Mouse (Mus musculus) forebrain, embryonic 13.5 days (tissue): ENCODE measurements around the gene Cerkl. TPM values are rescaled to one million over a fixed set of nuclear protein-coding genes. Genes with fewer than 3 reads are reported as not detected.

Source experiments
- ATAC-seq: fragments of 200-750 bp; cut with Nextera tagmentation; 2 replicates; pipeline ENCODE4 v1.8.0; 2017
- H3K27ac ChIP-seq: fragments of 300-500 bp; sonication (generic); 2 replicates; pipeline ENCODE4 v1.5.1; 2015; ENCODE audit warnings: inconsistent platforms, mild to moderate bottlenecking, moderate library complexity
- H3K27me3 ChIP-seq: fragments of 300-500 bp; sonication (generic); 2 replicates; pipeline ENCODE4 v1.6.1; 2015; ENCODE audit warnings: mild to moderate bottlenecking, inconsistent platforms
- H3K36me3 ChIP-seq: fragments of 300-500 bp; sonication (generic); 2 replicates; pipeline ENCODE4 v1.6.1; 2015; ENCODE audit warnings: mild to moderate bottlenecking, inconsistent platforms; ENCODE audit not compliant: poor library complexity, severe bottlenecking
- H3K4me1 ChIP-seq: fragments of 300-500 bp; sonication (generic); 2 replicates; pipeline ENCODE4 v1.6.1; 2015; ENCODE audit warnings: inconsistent platforms
- H3K4me2 ChIP-seq: fragments of 300-500 bp; sonication (generic); 2 replicates; pipeline ENCODE4 v1.6.1; 2015; ENCODE audit warnings: inconsistent platforms, mild to moderate bottlenecking, moderate library complexity
- H3K4me3 ChIP-seq: fragments of 300-500 bp; sonication (generic); 2 replicates; pipeline ENCODE4 v1.5.1; 2015; ENCODE audit warnings: mild to moderate bottlenecking, inconsistent platforms
- H3K9ac ChIP-seq: fragments of 300-500 bp; sonication (generic); 2 replicates; pipeline ENCODE4 v1.6.1; 2015; ENCODE audit warnings: mild to moderate bottlenecking, inconsistent platforms
- H3K9me3 ChIP-seq: fragments of 300-500 bp; sonication (generic); replicated peaks from 2 replicates; pipeline ENCODE4 v1.6.1; 2016; ENCODE audit warnings: inconsistent platforms
- WGBS: fragments of 180-500 bp; shearing (Covaris S2); methylation state at CpG from one replicate; pipeline ENCODE4 v1.1.7; 2015; 5-methylcytosine and 5-hydroxymethylcytosine counted together
- polyA plus RNA-seq: library from polyadenylated mRNA; unstranded; fragments of >200 nt; fragmentation: Nextera tagmentation; extraction: Ambion mirVana; gene quantifications from 2 replicates; pipeline ENCODE4 v1.2.1, GENCODE M21; 2015

The Cerkl gene
- 1.7 and 2.4 TPM in 2 replicates for polyA plus RNA-seq

- ATAC-seq, result peak; percentile 89
- peak within 1 kb of the TSS; percentile 71 for H3K4me2 ChIP-seq
- under 1% methylated on average over 42 of the region's 42 CpGs for WGBS
- H3K4me3 ChIP-seq, result peak within 1 kb of the TSS; percentile 48
- peaks cover 52% of the 10 kb centered on the region for H3K4me1 ChIP-seq
- peak within 1 kb of the TSS; percentile 67 for H3K9ac ChIP-seq
- H3K27me3 ChIP-seq, result peaks cover 76% of the 10 kb centered on the region
- peak within 1 kb of the TSS; percentile 80 for H3K27ac ChIP-seq
- H3K9me3 ChIP-seq, result no peaks in the 10 kb centered on the region
- no peaks in the 10 kb centered on the region for H3K36me3 ChIP-seq
Measured at GRCm38 (mm10) chr2:79456575-79457349, at the start of gene Cerkl, which contains the start of gene Neurod1. Gene Cerkl (minus strand): TSS chr2:79456785. Gene Neurod1 (minus strand): TSS chr2:79456751.

- H3K36me3 ChIP-seq, result no peaks in the 10 kb centered on the region
- ATAC-seq, result peak; percentile 94
- 23% methylated on average over 10 of the region's 10 CpGs for WGBS
Measured at GRCm38 (mm10) chr2:79498990-79499755, 42.6 kb upstream of the Cerkl start.

GRCm38 (mm10) chr2:79485127-79485526 lies 28.5 kb upstream of the Cerkl start:
- no peak overlapping the region for H3K4me3 ChIP-seq
- H3K36me3 ChIP-seq, result no peaks in the 10 kb centered on the region
- H3K9me3 ChIP-seq, result no peaks in the 10 kb centered on the region
- no peaks in the 10 kb centered on the region for H3K27me3 ChIP-seq
- ATAC-seq, result no peak
- H3K4me2 ChIP-seq, result no peak overlapping the region
- no peaks in the 10 kb centered on the region for H3K4me1 ChIP-seq
- WGBS, result 68% methylated on average over 3 of the region's 3 CpGs
- H3K27ac ChIP-seq, result no peak overlapping the region
- no peak overlapping the region for H3K9ac ChIP-seq

More at GRCm38 (mm10) chr2:79498990-79499755, 42.6 kb upstream of the Cerkl start:
- Histone ChIP-seq H3K4me2 (no peak overlapping the region), H3K4me3 (no peak overlapping the region), H3K27me3 (no peaks in the 10 kb centered on the region), H3K9ac (no peak overlapping the region; the same call in 1 of the 2 replicates), H3K4me1 (no peaks in the 10 kb centered on the region), H3K27ac (no peak overlapping the region), H3K9me3 (no peaks in the 10 kb centered on the region)

GRCm38 (mm10) chr2:79482511-79482910 lies 25.9 kb upstream of the Cerkl start:
- H3K36me3 ChIP-seq, result no peaks in the 10 kb centered on the region
- H3K9me3 ChIP-seq, result no peaks in the 10 kb centered on the region
- no peak overlapping the region for H3K9ac ChIP-seq
- no peak overlapping the region for H3K4me2 ChIP-seq
- no peaks in the 10 kb centered on the region for H3K27me3 ChIP-seq
- ATAC-seq, result no peak
- WGBS, result 97% methylated on average over 2 of the region's 2 CpGs
- H3K4me3 ChIP-seq, result no peak overlapping the region
- H3K4me1 ChIP-seq, result no peaks in the 10 kb centered on the region
- no peak overlapping the region for H3K27ac ChIP-seq

- 82% methylated on average over 4 of the region's 4 CpGs for WGBS
- no peak for ATAC-seq
- H3K27me3 ChIP-seq, result peaks cover 59% of the 10 kb centered on the region
- H3K4me1 ChIP-seq, result peaks cover 26% of the 10 kb centered on the region
- no peak overlapping the region for H3K4me3 ChIP-seq
- no peaks in the 10 kb centered on the region for H3K9me3 ChIP-seq
- H3K4me2 ChIP-seq, result no peak overlapping the region
- no peaks in the 10 kb centered on the region for H3K36me3 ChIP-seq
- no peak overlapping the region for H3K9ac ChIP-seq
- H3K27ac ChIP-seq, result no peak overlapping the region
Measured at GRCm38 (mm10) chr2:79462411-79462810, 5.8 kb upstream of the Cerkl start.

- ATAC-seq, result no peak
- Histone ChIP-seq H3K4me2 (no peak overlapping the region), H3K27me3 (peaks cover 64% of the 10 kb centered on the region), H3K27ac (no peak overlapping the region), H3K36me3 (no peaks in the 10 kb centered on the region), H3K4me3 (no peak overlapping the region), H3K9me3 (no peaks in the 10 kb centered on the region), H3K9ac (no peak overlapping the region), H3K4me1 (peaks cover 32% of the 10 kb centered on the region)
- WGBS, result 53% methylated on average over 2 of the region's 2 CpGs
Measured at GRCm38 (mm10) chr2:79461861-79462260, 5.3 kb upstream of the Cerkl start.

GRCm38 (mm10) chr2:79460586-79460985 lies 4.0 kb upstream of the Cerkl start:
- 2% methylated on average over 2 of the region's 2 CpGs for WGBS
- no peaks in the 10 kb centered on the region for H3K9me3 ChIP-seq
- H3K4me1 ChIP-seq, result peaks cover 41% of the 10 kb centered on the region
- H3K27ac ChIP-seq, result peak overlapping the region; percentile 88
- no peak for ATAC-seq
- H3K36me3 ChIP-seq, result no peaks in the 10 kb centered on the region
- H3K27me3 ChIP-seq, result peaks cover 74% of the 10 kb centered on the region
- no peak overlapping the region for H3K4me3 ChIP-seq
- H3K9ac ChIP-seq, result no peak overlapping the region
- H3K4me2 ChIP-seq, result no peak overlapping the region

GRCm38 (mm10) chr2:79460107-79460506 lies 3.5 kb upstream of the Cerkl start:
- Histone ChIP-seq H3K9ac (no peak overlapping the region; the same call in 1 of the 2 replicates), H3K36me3 (no peaks in the 10 kb centered on the region), H3K4me1 (peaks cover 44% of the 10 kb centered on the region), H3K27ac (peak overlapping the region; percentile 88), H3K9me3 (no peaks in the 10 kb centered on the region), H3K4me3 (peak overlapping the region; percentile 23; the same call in 1 of the 2 replicates), H3K4me2 (peak overlapping the region; percentile 55), H3K27me3 (peaks cover 79% of the 10 kb centered on the region)
- 4% methylated on average over 14 of the region's 14 CpGs for WGBS
- ATAC-seq, result peak; percentile 25; the same call in 1 of the 2 replicates

GRCm38 (mm10) chr2:79459061-79460045 lies 2.8 kb upstream of the Cerkl start:
- H3K4me2 ChIP-seq, result peak overlapping the region; percentile 55
- H3K27me3 ChIP-seq, result peaks cover 86% of the 10 kb centered on the region
- no peak for ATAC-seq
- H3K27ac ChIP-seq, result peak overlapping the region; percentile 88
- H3K4me3 ChIP-seq, result peak overlapping the region; percentile 23
- peak overlapping the region; percentile 51 for H3K9ac ChIP-seq
- under 1% methylated on average over 44 of the region's 44 CpGs for whole genome bisulfite sequencing
- no peaks in the 10 kb centered on the region for H3K9me3 ChIP-seq
- peaks cover 47% of the 10 kb centered on the region for H3K4me1 ChIP-seq
- H3K36me3 ChIP-seq, result no peaks in the 10 kb centered on the region

- WGBS, result 12% methylated on average over 3 of the region's 3 CpGs
- Histone ChIP-seq H3K9me3 (no peaks in the 10 kb centered on the region), H3K36me3 (no peaks in the 10 kb centered on the region), H3K27ac (no peak overlapping the region), H3K4me3 (no peak overlapping the region), H3K4me2 (no peak overlapping the region), H3K9ac (no peak overlapping the region), H3K4me1 (peaks cover 55% of the 10 kb centered on the region), H3K27me3 (peaks cover 84% of the 10 kb centered on the region)
- ATAC-seq, result no peak
Measured at GRCm38 (mm10) chr2:79457932-79458331, 1.3 kb upstream of the Cerkl start.

- WGBS, result 58% methylated on average over 3 of the region's 3 CpGs
- ATAC-seq, result no peak
- no peak overlapping the region for H3K9ac ChIP-seq
- H3K4me2 ChIP-seq, result 0 out of 2 replicates have a peak overlapping the region, but pooled peaks have one; percentile 71
- H3K4me1 ChIP-seq, result peaks cover 55% of the 10 kb centered on the region
- no peaks in the 10 kb centered on the region for H3K36me3 ChIP-seq
- H3K27ac ChIP-seq, result 0 out of 2 replicates have a peak overlapping the region, but pooled peaks have one; percentile 3
- H3K4me3 ChIP-seq, result no peak overlapping the region
- peaks cover 80% of the 10 kb centered on the region for H3K27me3 ChIP-seq
- no peaks in the 10 kb centered on the region for H3K9me3 ChIP-seq
Measured at GRCm38 (mm10) chr2:79457434-79457833, 849 bp upstream of the Cerkl start.
